Comparison of ENCODE assay signal across 17 mouse cellular contexts in genomic region chr14:45685313-45685712, GRCm38 (mm10).
"Had no signal": no experiment of that assay in that cellular context is flagged by ENCODE, and none has a peak within 500 bp of the region (broad histone marks: within the 10 kb centered on the region; RNA-seq: fewer than 3 reads in every experiment).

No protein-coding gene starts in this region.

- H3K4me2 ChIP-seq: liver, embryonic 12.5 days; lung, embryonic 14.5 days; midbrain, embryonic 12.5 days; neural tube, embryonic 12.5 days; stomach, embryonic 15.5 days had no signal

- H3K27me3 ChIP-seq: midbrain, embryonic 12.5 days; neural tube, embryonic 12.5 days; stomach, embryonic 15.5 days had no signal

- H3K36me3 ChIP-seq: liver, embryonic 12.5 days; midbrain, embryonic 10.5 days; midbrain, embryonic 12.5 days; neural tube, embryonic 12.5 days; stomach, embryonic 15.5 days had no signal

- DNase-seq: lung, adult 18-20 months; lung, embryonic 14.5 days; lung, postnatal 10 days; lung, postnatal 4 days; midbrain, embryonic 14.5 days; right cerebral cortex, postnatal 25 days; thymus, adult 2 months; thymus, postnatal 14 days; thymus, postnatal 36 days had no signal

- H3K4me3 ChIP-seq: liver, embryonic 12.5 days; midbrain, embryonic 10.5 days; midbrain, embryonic 12.5 days; neural tube, embryonic 12.5 days; stomach, embryonic 15.5 days had no signal

- H3K9me3 ChIP-seq: liver, embryonic 12.5 days; midbrain, embryonic 10.5 days; midbrain, embryonic 12.5 days; neural tube, embryonic 12.5 days; stomach, embryonic 15.5 days had no signal

- H3K4me1 ChIP-seq: liver, embryonic 12.5 days; neural tube, embryonic 12.5 days; stomach, embryonic 15.5 days had no signal

- H3K9ac ChIP-seq: liver, embryonic 12.5 days; liver, embryonic 14.5 days; lung, embryonic 14.5 days; midbrain, embryonic 12.5 days; neural tube, embryonic 12.5 days; stomach, embryonic 15.5 days had no signal

- H3K27ac ChIP-seq: liver, embryonic 12.5 days; liver, embryonic 14.5 days; midbrain, embryonic 10.5 days; midbrain, embryonic 12.5 days; neural tube, embryonic 12.5 days; stomach, embryonic 15.5 days; stomach, postnatal 0 days had no signal

- ATAC-seq: liver, embryonic 12.5 days; midbrain, embryonic 16.5 days had no signal
